ENCODE assay signal across 8 mouse cellular contexts in genomic region chr16:76321527-76322165, GRCm38 (mm10). TPM values are rescaled to one million over a fixed set of nuclear protein-coding genes. Genes with fewer than 3 reads are reported as not detected.
DNase-seq lines count a peak whose midpoint lies in the region; ATAC-seq and TF ChIP-seq lines count a peak whose summit lies in the region.

No protein-coding gene starts in this region.

- peak overlapping the region; percentile 19; the same call in 1 of the 2 replicates for H3K9ac ChIP-seq in forebrain, embryonic 15.5 days (replicated peaks)
- H3K9ac ChIP-seq in midbrain, postnatal 0 days (replicated peaks; ENCODE audit: low read length, poor library complexity, severe bottlenecking): 0 out of 2 replicates have a peak overlapping the region, but pooled peaks have one; percentile 14

- DNase-seq in cerebellum, adult 11-12 months: peak; percentile 41
- no peak for DNase-seq in cerebellum, adult 11 months
- peak; percentile 88 to 93 for DNase-seq in adrenal gland, adult (ENCODE audit: inconsistent age in 2 of 2, low spot score in 1 of 2)
- DNase-seq in kidney, adult 18-20 months: peak; percentile 56
- peak; percentile 57 for DNase-seq in midbrain, postnatal 0 days (ENCODE audit: low spot score)
- DNase-seq in thymus, postnatal 36 days: no peak
- no peak for DNase-seq in right cerebral cortex, postnatal 25 days

- H3K4me1 ChIP-seq in forebrain, embryonic 15.5 days: peaks cover 42% of the 10 kb centered on the region
- peaks cover 16% of the 10 kb centered on the region for H3K4me1 ChIP-seq in midbrain, postnatal 0 days (ENCODE audit: insufficient read depth, low read length)

- peak overlapping the region; percentile 62 for H3K27ac ChIP-seq in forebrain, embryonic 15.5 days (replicated peaks)
- peak overlapping the region; percentile 62; the same call in 1 of the 2 replicates for H3K27ac ChIP-seq in midbrain, postnatal 0 days (ENCODE audit: low read depth, low read length)

- no peaks in the 10 kb centered on the region for H3K27me3 ChIP-seq in forebrain, embryonic 15.5 days
- H3K27me3 ChIP-seq in midbrain, postnatal 0 days (ENCODE audit: insufficient read depth, low read length): no peaks in the 10 kb centered on the region

- no peak for TF ChIP-seq CTCF in midbrain, postnatal 0 days (IDR thresholded peaks at IDR 0.05)

- H3K4me2 ChIP-seq in forebrain, embryonic 15.5 days (replicated peaks): peak overlapping the region; percentile 40
- peak overlapping the region; percentile 42 for H3K4me2 ChIP-seq in midbrain, postnatal 0 days (ENCODE audit: low read depth, low read length, poor library complexity, severe bottlenecking)

- H3K36me3 ChIP-seq in forebrain, embryonic 15.5 days: no peaks in the 10 kb centered on the region
- H3K36me3 ChIP-seq in midbrain, postnatal 0 days (ENCODE audit: insufficient read depth, low read length): no peaks in the 10 kb centered on the region

- no peak for ATAC-seq in forebrain, embryonic 15.5 days (replicated peaks)
- peak; percentile 17; the same call in 1 of the 2 replicates for ATAC-seq in midbrain, postnatal 0 days (ENCODE audit: low FRiP score)

- H3K9me3 ChIP-seq in forebrain, embryonic 15.5 days: no peaks in the 10 kb centered on the region
- no peaks in the 10 kb centered on the region for H3K9me3 ChIP-seq in midbrain, postnatal 0 days (ENCODE audit: low read length)

- WGBS in forebrain, embryonic 15.5 days: 2% methylated on average over 11 of the region's 11 CpGs
- WGBS in midbrain, postnatal 0 days: 2% methylated on average over 11 of the region's 11 CpGs

- peak overlapping the region; percentile 17 for H3K4me3 ChIP-seq in forebrain, embryonic 15.5 days
- peak overlapping the region; percentile 15; the same call in 1 of the 2 replicates for H3K4me3 ChIP-seq in midbrain, postnatal 0 days (ENCODE audit: low read depth, low read length)

RNA-seq across cellular contexts. Expression of gene Nrip1, which starts 52.0 kb away (rescaled TPM):
- polyA plus RNA-seq in forebrain, embryonic 15.5 days (2015; fragmentation: Nextera tagmentation; extraction: Ambion mirVana): 35.7 and 41.4 TPM in 2 replicates
- total RNA-seq in midbrain, postnatal 0 days (2014; rRNA removed): 33.7 and 55.8 TPM in 2 replicates
- 27.2 and 29.5 TPM in 2 replicates for polyA plus RNA-seq in midbrain, postnatal 0 days (2015; fragmentation: Nextera tagmentation; extraction: Ambion mirVana)

Comparison
In these comparisons a context has a peak if more than half of its experiments do, and no peak if none do; other contexts are left out.
1. DNase-seq: peak in cerebellum, adult 11-12 months (single experiment), adrenal gland, adult (2 of 2), kidney, adult 18-20 months (single experiment) and midbrain, postnatal 0 days (single experiment); none in cerebellum, adult 11 months (single experiment), thymus, postnatal 36 days (0 of 2) and right cerebral cortex, postnatal 25 days (single experiment).